Mouse (Mus musculus) frontal cortex, postnatal 36 days (tissue): ENCODE measurements at regions not wholly inside any gene's neighbourhood (a gene's known extent, or its start where the extent isn't known, plus 50 kb on each side); places are given as distances from the start of the nearest gene placed in this dataset.
A peak's percentile ranks its signal among the peaks of the same experiment; 100 is the strongest.

Experiments
- DNase-seq, 2 experiments: peaks; one replicate each; pipeline ENCODE4 v3.0.0; 2022; ENCODE audit warnings: low spot score in 2 of 2

- DNase-seq: no peak
These were observed 674.2 kb downstream of the Rfpl4b start for GRCm38 (mm10) chr10:38147421-38147820.

DNA sequence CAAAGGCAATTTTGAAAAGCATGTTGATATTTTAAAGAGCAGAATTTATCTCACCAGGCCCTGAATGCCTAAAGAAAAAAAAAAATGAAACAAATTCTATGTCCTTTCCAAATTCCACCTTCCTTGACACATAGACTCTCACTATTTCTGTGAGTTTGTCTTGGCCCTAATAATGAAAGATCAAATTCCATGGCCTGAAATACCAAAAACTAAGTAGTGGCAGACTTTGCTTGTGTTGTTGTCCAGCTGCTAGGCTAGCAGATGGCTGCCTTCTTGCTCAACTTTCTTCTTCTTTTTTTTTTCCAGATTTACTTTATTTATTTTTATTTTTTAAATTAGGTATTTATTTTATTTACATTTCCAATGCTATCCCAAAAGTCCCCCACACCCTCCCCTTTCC lies 682.4 kb downstream of the Rfpl4b start:
- DNase-seq: no peak

GRCm38 (mm10) chr10:38121911-38122573 lies 699.5 kb downstream of the Rfpl4b start:
- DNase-seq: peak; percentile 0 to 2

- DNase-seq: no peak
These were observed 703.0 kb downstream of the Rfpl4b start for GRCm38 (mm10) chr10:38118601-38119000.

- DNase-seq: no peak
These were observed 705.1 kb downstream of the Rfpl4b start for GRCm38 (mm10) chr10:38116516-38116915.

DNA sequence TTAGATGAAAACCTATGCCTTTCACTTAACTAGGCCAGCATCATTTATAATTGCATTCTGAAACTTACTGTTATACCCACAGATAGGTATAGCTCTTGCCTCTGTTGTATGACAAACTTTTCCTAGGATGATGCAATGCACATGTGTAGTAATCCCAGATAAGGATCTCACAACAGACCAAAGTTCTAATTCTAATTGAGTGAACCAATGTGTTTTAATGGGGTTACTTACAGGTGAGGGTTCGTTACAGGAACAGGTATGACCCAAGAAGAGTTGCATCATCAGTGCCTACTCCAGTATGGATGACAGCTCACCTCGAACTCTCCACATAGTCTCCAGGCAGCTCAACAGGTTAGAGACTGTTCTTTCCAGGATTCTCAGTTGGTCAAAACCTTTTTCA lies 707.4 kb downstream of the Rfpl4b start:
- no peak for DNase-seq

DNA sequence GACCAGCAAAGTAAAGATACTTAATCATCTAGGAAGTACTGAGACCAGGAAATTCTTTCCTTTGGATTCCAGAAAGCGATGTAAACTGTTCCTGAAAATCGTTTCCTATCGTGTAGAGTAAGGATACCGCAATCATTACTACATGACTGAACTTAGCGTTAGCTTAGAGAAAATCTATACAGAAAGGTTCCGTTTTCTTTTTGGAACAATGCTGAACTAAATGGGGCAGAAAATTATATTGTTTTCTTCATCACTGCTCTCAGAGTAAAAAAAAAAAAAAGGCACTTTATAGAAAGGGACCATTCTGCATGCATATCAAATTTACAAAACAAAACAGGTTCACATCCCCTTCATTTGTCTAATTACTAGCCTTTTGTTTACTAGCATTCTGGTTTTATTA lies 713.0 kb downstream of the Rfpl4b start:
- DNase-seq: no peak

- DNase-seq: no peak
These were observed 718.0 kb downstream of the Rfpl4b start for GRCm38 (mm10) chr10:38103570-38103969.

GRCm38 (mm10) chr10:38078521-38078920 lies 743.1 kb downstream of the Rfpl4b start:
- no peak for DNase-seq

- no peak for DNase-seq
These were observed 749.2 kb downstream of the Rfpl4b start for GRCm38 (mm10) chr10:38072394-38072793.

DNA sequence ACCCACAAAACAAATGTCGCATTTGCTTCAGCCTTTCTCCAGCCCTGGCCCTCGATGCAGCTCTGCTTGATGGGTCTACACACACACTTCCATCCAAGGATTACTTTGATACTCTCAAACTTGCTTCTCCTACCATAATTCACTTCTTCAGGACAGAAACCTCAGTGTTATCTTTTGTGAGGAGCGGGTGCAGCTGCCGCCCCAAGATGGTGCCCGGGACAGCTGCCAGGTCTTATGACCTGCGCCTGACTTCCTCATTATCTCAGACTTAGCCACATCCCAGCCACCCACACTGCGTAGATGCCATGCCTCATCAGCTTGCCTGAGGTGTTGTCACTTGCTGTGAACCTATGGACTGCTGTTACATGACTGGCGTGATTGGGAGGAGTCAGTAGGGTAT lies 762.5 kb downstream of the Rfpl4b start:
- no peak for DNase-seq

DNA sequence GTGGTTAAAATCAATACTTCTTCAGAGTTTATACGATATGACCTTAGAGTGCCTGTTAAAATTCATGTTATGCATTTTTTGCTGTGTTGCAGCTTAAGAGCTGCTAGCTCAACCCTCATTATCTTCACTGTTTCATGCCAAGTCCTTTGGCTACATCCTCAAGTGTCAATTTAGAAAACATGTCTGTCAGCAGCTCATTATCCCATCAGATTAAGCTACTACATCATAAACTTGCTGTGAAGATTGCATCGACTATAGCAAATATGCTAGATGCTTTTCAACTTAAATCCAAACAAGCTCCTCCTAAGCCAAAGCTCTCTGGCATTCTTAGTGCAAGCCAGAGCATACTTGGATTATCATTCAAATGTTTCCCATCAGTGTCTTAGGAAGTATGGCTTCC lies 811.1 kb downstream of the Rfpl4b start:
- no peak for DNase-seq

DNA sequence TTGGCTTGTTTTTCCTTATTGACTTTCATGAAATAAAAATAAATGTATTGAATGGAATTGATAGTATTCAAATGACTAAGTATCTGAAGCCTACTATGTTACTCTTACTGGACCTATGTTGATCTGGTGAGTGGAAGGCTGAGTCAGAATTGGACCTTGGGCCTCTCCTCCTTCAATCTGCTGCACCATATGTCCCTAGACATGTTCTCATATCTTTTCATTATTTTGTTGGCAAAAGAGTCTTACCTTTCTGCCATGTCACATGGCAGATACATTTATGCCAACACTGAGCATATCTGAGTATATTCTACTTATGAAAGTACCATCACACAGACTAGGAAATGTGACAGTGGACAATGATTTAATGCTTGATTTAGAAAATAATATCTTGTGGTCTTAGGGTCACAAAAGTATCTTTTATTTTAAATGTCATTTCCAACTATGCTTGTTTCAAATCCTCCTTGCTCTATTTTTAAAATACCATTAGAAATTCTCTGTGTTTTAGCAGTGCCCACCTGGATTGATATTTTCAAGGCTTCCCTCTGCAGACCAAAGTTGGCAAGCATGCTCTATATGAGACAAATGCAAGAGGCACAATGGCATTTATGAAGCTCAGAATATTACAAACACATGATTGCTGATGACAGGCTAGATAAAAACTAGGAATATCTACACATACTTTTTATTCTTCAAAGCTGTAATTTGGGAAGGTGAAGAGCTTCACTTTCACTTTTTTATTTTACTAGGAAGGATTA lies 825.7 kb downstream of the Rfpl4b start:
- DNase-seq: no peak

DNA sequence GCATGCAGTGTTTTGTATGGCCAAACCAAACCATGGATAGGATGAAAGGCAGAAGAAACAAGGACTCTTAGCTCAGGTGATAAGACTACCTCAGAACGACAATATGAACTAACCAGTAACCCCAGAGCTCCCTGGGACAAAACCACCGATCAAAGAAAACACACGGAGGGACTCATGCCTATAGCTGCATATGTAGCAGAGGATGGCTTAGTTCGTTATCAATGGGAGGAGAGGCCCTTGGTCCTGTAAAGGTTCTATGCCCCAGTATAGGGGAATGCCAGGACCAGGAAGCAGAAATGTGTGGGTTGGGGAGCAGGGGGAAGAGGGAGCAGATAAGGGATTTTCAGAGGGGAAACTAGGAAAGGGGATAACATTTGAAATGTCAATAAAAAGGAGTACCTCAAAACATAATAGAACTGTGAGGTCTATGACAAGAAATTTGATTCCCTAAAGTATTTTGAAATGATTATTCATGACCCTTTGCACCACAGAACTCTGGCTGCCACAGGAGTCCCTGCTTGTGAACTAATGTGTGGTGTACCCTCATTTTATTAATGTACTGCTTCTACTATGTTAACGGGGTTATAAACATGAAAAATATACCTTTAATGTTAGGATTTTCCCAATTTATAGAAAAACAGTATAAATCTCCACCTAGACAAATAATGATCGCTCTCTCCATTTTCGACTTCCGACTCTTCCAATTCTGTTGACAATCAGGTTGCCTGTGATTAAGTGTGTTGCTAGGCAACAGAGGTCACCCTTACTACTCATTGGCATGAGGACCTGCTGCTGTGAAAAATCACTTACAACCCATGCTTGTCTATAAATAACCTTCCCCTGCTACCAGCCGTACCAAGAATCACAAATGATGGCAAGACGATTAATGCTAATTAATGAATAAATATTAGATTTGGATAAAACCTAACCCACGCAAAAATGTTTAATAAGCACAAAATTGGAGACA lies 833.0 kb downstream of the Rfpl4b start:
- no peak for DNase-seq

DNA sequence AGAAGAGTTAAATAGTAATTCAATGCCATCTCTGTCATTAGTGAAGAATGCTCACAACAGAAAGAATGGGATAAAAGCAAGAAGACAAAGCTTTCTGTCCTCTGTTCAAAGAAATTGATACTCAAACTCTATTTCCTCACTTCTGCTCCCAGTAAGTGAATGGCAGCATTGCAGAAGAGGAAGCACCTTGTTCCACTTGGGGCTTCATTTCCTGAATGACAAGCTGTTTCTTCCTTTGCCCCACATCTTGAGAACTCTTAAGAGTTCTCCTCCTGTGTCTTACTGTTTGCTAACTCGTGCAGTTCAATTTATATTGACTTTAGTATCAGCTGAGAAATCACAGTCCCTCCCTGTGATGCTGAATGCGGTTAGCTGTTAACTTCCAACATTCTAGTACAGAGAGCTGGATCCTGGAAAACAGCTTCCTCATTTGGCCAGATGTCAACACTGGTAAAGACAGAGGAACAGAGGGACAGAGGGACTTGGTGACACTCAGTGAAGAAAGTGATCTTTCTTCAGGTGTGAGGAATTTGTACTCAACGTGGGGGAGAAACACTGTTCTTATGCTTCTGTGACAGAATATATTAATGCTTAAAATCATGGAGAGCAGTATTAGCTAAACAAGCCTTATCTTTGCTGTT lies 840.3 kb upstream of the Marcks start:
- DNase-seq: no peak

GRCm38 (mm10) chr10:37960051-37960450 lies 821.3 kb upstream of the Marcks start:
- DNase-seq: no peak

GRCm38 (mm10) chr10:37914780-37915179 lies 776.1 kb upstream of the Marcks start:
- no peak for DNase-seq

DNA sequence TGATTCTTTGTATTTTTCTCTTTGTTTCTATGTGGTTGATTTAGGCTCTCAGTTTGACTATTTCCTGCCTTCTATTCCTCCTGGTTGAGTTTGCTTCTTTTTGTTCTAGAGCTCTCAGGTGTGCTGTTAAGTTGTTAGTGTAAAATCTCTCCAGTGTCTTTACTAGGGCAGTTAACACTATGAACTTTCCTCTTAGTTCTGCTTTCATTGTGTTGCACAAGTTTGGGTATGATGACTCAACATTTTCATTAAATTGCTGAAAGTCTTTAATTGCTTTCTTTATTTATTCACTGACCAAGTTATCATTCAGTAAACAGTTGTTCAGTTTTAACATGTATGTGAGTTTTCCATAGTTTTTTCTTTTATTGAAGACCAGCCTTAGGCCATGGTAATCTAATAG lies 772.9 kb upstream of the Marcks start:
- DNase-seq: no peak

- no peak for DNase-seq
These were observed 769.6 kb upstream of the Marcks start for GRCm38 (mm10) chr10:37908276-37908675.

DNA sequence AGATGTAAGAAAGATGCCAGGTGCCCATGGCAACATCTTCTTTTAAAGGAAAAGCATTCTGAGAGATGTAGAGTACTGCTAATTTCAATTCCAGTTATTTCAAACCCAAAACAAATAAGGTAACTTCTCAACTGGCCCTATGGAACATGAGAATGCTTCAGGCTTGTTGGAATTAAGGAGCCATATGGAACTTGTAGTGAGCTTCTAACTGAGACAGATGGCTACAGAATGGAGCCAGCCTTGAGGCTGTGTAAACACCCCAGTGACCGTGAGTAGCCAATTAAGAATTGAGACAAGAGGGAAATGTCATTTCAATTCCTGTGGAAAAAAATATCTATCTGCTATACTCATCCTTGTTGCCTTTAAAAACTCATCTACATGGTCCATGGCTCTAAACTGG lies 769.0 kb upstream of the Marcks start:
- peak; percentile 4 to 34 for DNase-seq

GRCm38 (mm10) chr10:37887961-37888360 lies 749.2 kb upstream of the Marcks start:
- no peak for DNase-seq

DNA sequence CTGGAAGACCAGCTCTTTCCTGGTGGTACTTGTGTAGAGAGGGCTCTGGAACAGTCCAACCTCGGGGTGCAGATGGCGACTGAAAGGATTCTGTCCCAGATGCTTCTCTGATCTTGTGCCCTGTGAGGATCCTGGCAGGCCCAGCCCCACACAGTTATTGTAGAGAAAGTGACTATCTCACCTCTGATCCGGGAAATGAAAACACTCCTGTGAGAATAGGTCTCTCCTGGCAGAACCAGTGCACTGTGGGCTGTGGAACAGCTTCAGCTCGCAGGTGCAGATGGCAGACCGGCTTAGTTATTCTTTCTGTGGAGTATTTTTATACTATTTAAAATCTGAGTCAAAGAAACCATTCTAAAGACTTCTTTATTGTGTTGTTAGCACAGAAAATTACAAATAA lies 742.1 kb upstream of the Marcks start:
- DNase-seq: no peak
